Mouse (Mus musculus) midbrain, embryonic 11.5 days (tissue): Measurements from ENCODE around the gene Ranbp3. TPM values are rescaled to one million over a fixed set of nuclear protein-coding genes. Genes with fewer than 3 reads are reported as not detected.

Source experiments
- polyA plus RNA-seq: library from polyadenylated mRNA; unstranded; fragments of >200 nt; fragmentation: Nextera tagmentation; extraction: Ambion mirVana; gene quantifications from 2 replicates; pipeline ENCODE4 v1.2.1, GENCODE M21; 2014

Ranbp3 gene
- polyA plus RNA-seq, 1 experiment from 2014 or later = 112 TPM

Other genes with a start within 250 kb of the Ranbp3 start
- 115 and 125 TPM in 2 replicates for gene Ptprs, start 196.8 kb upstream of the Ranbp3 start, polyA plus RNA-seq
- not detected in 2 replicates for gene Znrf4, start 160.9 kb upstream of the Ranbp3 start, polyA plus RNA-seq
- gene Gm20219, start 118.9 kb upstream of the Ranbp3 start, polyA plus RNA-seq = 0.45 and 0.58 TPM in 2 replicates
- gene Safb2, start 88.7 kb upstream of the Ranbp3 start, polyA plus RNA-seq = 45.8 and 46.5 TPM in 2 replicates
- gene Safb, start 88.5 kb upstream of the Ranbp3 start, polyA plus RNA-seq = 110 and 113 TPM in 2 replicates
- gene 2410015M20Rik, start 63.5 kb upstream of the Ranbp3 start, polyA plus RNA-seq = 182 and 195 TPM in 2 replicates
- gene Rpl36, start 59.9 kb upstream of the Ranbp3 start, polyA plus RNA-seq = 1,209 and 1,332 TPM in 2 replicates
- 44.6 and 48.9 TPM in 2 replicates for gene Lonp1, start 46.4 kb upstream of the Ranbp3 start, polyA plus RNA-seq
- gene Catsperd, start 45.2 kb upstream of the Ranbp3 start, polyA plus RNA-seq = 0.93 and 0.95 TPM in 2 replicates
- 323 and 337 TPM in 2 replicates for gene Ndufa11, start 44.5 kb downstream of the Ranbp3 start, polyA plus RNA-seq
- 13.1 and 15.0 TPM in 2 replicates for gene Vmac, start 44.7 kb downstream of the Ranbp3 start, polyA plus RNA-seq
- 7.4 and 9.1 TPM in 2 replicates for gene Nrtn, start 84.2 kb downstream of the Ranbp3 start, polyA plus RNA-seq
- 31.5 and 34.6 TPM in 2 replicates for gene Dus3l, start 91.5 kb downstream of the Ranbp3 start, polyA plus RNA-seq
- 0.54 and 1.0 TPM in 2 replicates for gene Prr22, start 97.0 kb downstream of the Ranbp3 start, polyA plus RNA-seq
- gene Rfx2, start 157.7 kb downstream of the Ranbp3 start, polyA plus RNA-seq = 4.6 and 4.8 TPM in 2 replicates
- gene Acsbg2, start 201.2 kb downstream of the Ranbp3 start, polyA plus RNA-seq = not detected in 2 replicates
- 0.11 and 0.25 TPM in 2 replicates for gene 1700061G19Rik, start 202.2 kb downstream of the Ranbp3 start, polyA plus RNA-seq